Mouse (Mus musculus) heart, adult 2 months (tissue): ENCODE results near the gene Afap1l2. TPM values are rescaled to one million over a fixed set of nuclear protein-coding genes. Genes with fewer than 3 reads are reported as not detected.
A peak's percentile ranks its signal among the peaks of the same experiment; 100 is the strongest.

Source experiments
- DNase-seq, 2 experiments: peaks; one replicate each; pipeline ENCODE4 v3.0.0; 2021
- H3K27ac ChIP-seq: fragments of 200-600 bp; 2 replicates; pipeline ENCODE4 v1.8.1; 2022
- H3K27me3 ChIP-seq: fragments of 200-500 bp; 2 replicates; pipeline ENCODE4 v1.6.1; 2012; ENCODE audit warnings: mild to moderate bottlenecking, low read length, inconsistent platforms, mixed read lengths; ENCODE audit not compliant: control insufficient read depth, insufficient read depth
- H3K36me3 ChIP-seq: fragments of 200-500 bp; 2 replicates; pipeline ENCODE4 v1.6.1; 2012; ENCODE audit warnings: low read length, inconsistent platforms; ENCODE audit not compliant: control insufficient read depth, insufficient read depth
- H3K4me1 ChIP-seq: fragments of 200-500 bp; 2 replicates; pipeline ENCODE4 v1.6.1; 2011; ENCODE audit warnings: low read length; ENCODE audit not compliant: control insufficient read depth, insufficient read depth
- H3K4me3 ChIP-seq: fragments of 200-600 bp; 2 replicates; pipeline ENCODE4 v1.8.1; 2022
- H3K79me2 ChIP-seq: fragments of 200-500 bp; replicated peaks from 2 replicates; pipeline ENCODE4 v1.6.1; 2012; ENCODE audit warnings: mild to moderate bottlenecking, inconsistent platforms, low read length, moderate library complexity, mixed read lengths; ENCODE audit not compliant: control insufficient read depth, insufficient read depth
- H3K9ac ChIP-seq: fragments of 200-500 bp; 2 replicates; pipeline ENCODE4 v1.6.1; 2012; ENCODE audit warnings: low read depth, mild to moderate bottlenecking, control low read depth, inconsistent platforms, low read length, mixed read lengths
- CTCF ChIP-seq: fragments of 200-600 bp; IDR thresholded peaks from 2 replicates; pipeline ENCODE4 v1.8.1; 2022; ENCODE audit warnings: antibody characterized with exemption, mild to moderate bottlenecking, moderate library complexity
- EP300 ChIP-seq: fragments of 200-500 bp; IDR thresholded peaks from 2 replicates; pipeline ENCODE4 v1.6.1; 2011; ENCODE audit warnings: low read depth, low read length, control low read depth; ENCODE audit not compliant: insufficient read depth
- POLR2A ChIP-seq: fragments of 200-500 bp; IDR thresholded peaks from 2 replicates; pipeline ENCODE4 v1.6.1; 2011; ENCODE audit warnings: mild to moderate bottlenecking, low read depth, low read length, control low read depth; ENCODE audit not compliant: insufficient read depth
- WGBS: fragments of 180-500 bp; shearing (Covaris S2); methylation state at CpG from one replicate; pipeline ENCODE4 v1.1.7; 2018; 5-methylcytosine and 5-hydroxymethylcytosine counted together
- intact Hi-C: fragments of 180-260 bp; cut with DNase I; formaldehyde crosslinking; loops from one replicate; pipeline ENCODE4 v1.15.1; 2025
- long read RNA-seq: library from polyadenylated mRNA; stranded (forward); transcript quantifications from one replicate; pipeline ENCODE4 v2.0.0, GENCODE M21; 2021
- polyA plus RNA-seq: library from polyadenylated mRNA; depleted of rRNA; stranded (reverse); fragments of >200 nt; gene quantifications from 2 replicates; pipeline ENCODE4 v1.2.3, GENCODE M21; 2012; rRNA removed
- total RNA-seq, 2 experiments: library from RNA; stranded (reverse); gene quantifications; 2 replicates each; pipeline ENCODE4 v1.2.3; 2021

Afap1l2 gene
- total RNA-seq (1 to 10 TPM; 3.6 TPM), polyA plus RNA-seq (1.8 and 2.9 TPM in 2 replicates)
- long read RNA-seq, partial matches to known transcripts: 2 of 4 reads
- long read RNA-seq, other reads (novel, unspliced or antisense): 0 of 4 reads

DNA sequence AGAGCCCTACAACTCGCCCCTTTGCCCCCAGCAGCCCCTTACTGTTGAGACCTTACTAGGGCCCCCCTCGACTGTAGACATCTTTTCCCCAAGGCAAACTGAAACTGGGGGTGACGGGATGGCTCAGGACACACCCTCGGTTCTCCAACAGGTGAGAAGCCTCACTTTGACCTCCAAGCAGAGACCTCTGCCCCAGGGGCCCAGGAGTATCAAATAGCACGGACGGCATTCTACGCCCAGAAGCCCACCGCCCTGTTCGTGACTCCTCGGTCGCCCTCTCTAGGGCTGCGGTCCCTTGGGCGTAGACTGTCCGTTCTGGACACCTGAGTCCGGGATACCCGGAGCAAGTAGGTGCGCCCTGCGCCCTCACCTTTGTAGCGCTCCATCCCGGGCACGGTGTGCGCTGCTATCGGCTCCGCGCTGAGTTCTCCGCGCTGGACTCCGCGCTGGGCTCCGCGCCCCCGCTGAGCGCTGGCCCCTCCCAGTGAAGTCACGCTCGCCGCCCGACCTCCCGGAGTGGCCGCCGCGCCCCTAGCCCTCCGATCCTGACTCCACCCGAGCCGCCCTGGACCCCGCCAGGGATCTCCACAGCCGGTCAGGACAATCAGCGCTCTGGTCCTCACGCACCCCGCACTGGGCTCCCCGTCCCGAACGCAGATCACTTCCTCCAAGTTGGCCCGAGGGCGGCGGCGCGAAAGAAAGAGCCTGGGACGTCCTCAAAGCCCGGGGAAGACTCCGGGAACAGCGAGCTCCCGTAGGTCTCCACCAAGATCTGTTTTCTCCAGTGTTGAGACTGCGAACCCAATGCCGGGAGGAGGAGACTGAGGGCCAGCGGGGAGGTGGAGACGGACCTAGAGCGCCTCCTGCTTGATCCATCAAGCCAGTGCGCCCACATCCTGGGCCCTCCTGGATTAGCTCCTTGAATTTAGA lies at the start of gene Afap1l2:
Afap1l2 (minus strand) TSS at position 448 of the 930 bp plus-strand sequence.
- no peak for TF ChIP-seq POLR2A
- peak; percentile 85 for TF ChIP-seq CTCF
- TF ChIP-seq EP300: 0 out of 2 replicates have a peak, but pooled peaks have one; percentile 48
- peak within 1 kb of the TSS; percentile 74 for H3K4me3 ChIP-seq
- H3K36me3 ChIP-seq: no peaks in the 10 kb centered on the region
- intact Hi-C loops: loop anchor here (1.0 to 5.0 kb wide), 2 partner anchors 66 to 89 kb away; no protein-coding TSS in a partner anchor
- 2% methylated on average over 68 of the region's 68 CpGs for WGBS
- peak; percentile 74 to 80 for DNase-seq
- peak within 1 kb of the TSS; percentile 77 for H3K27ac ChIP-seq
- peak within 1 kb of the TSS; percentile 76 for H3K9ac ChIP-seq
- H3K79me2 ChIP-seq: no peaks in the 10 kb centered on the region
- peaks cover 3% of the 10 kb centered on the region; the same call in 1 of the 2 replicates for H3K4me1 ChIP-seq
- peaks cover 6% of the 10 kb centered on the region for H3K27me3 ChIP-seq

DNA sequence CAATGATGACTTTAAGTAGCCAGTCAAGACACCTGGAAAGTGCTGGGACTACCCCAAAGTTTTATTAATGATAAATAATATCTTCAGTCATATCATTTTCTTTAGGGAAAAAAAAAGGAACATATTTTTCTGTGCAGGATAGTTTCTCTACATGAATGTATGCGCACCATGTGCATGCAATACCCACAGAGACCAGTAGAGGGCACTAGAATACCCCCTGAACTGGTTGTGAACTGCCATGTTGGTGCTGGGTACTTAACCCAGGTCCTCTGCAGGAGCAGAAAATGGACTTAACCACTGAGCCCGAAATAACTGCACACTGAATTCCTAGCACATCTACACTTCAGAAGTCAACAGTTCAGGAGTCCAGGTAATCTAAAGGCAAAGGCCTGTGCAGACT lies 49.5 kb upstream of the Afap1l2 start:
- H3K36me3 ChIP-seq: no peaks in the 10 kb centered on the region; the same call in none of the 2 replicates
- intact Hi-C loops: no loop called here

GRCm38 (mm10) chr19:57055215-57056120 lies 47.4 kb upstream of the Afap1l2 start:
- H3K27ac ChIP-seq: no peak overlapping the region
- 76% methylated on average over 16 of the region's 16 CpGs for WGBS
- H3K9ac ChIP-seq: no peak overlapping the region
- intact Hi-C loops: no loop called here
- H3K27me3 ChIP-seq: no peaks in the 10 kb centered on the region
- H3K36me3 ChIP-seq: no peaks in the 10 kb centered on the region; the same call in none of the 2 replicates
- H3K4me1 ChIP-seq: no peaks in the 10 kb centered on the region; the same call in 1 of the 2 replicates
- TF ChIP-seq POLR2A: no peak
- no peak for TF ChIP-seq CTCF
- TF ChIP-seq EP300: no peak
- no peak for DNase-seq
- H3K4me3 ChIP-seq: no peak overlapping the region
- H3K79me2 ChIP-seq: no peaks in the 10 kb centered on the region

More for the DNA sequence above, 49.5 kb upstream of the Afap1l2 start:
- H3K4me1 ChIP-seq: no peaks in the 10 kb centered on the region
- no peak overlapping the region for H3K27ac ChIP-seq
- H3K27me3 ChIP-seq: no peaks in the 10 kb centered on the region
- TF ChIP-seq EP300 (no peak), POLR2A (no peak), CTCF (peak; percentile 71)
- no peak overlapping the region for H3K4me3 ChIP-seq
- H3K9ac ChIP-seq: no peak overlapping the region
- H3K79me2 ChIP-seq: no peaks in the 10 kb centered on the region
- DNase-seq: no peak
- WGBS: 99% methylated on average over 2 of the region's 2 CpGs

- Histone ChIP-seq H3K4me3 (no peak overlapping the region), H3K4me1 (no peaks in the 10 kb centered on the region; the same call in 1 of the 2 replicates), H3K27me3 (no peaks in the 10 kb centered on the region), H3K9ac (no peak overlapping the region), H3K79me2 (no peaks in the 10 kb centered on the region), H3K36me3 (no peaks in the 10 kb centered on the region; the same call in none of the 2 replicates), H3K27ac (no peak overlapping the region)
- intact Hi-C loops: no loop called here
- TF ChIP-seq POLR2A (no peak), EP300 (no peak), CTCF (no peak)
- WGBS: 83% methylated on average over 8 of the region's 8 CpGs
- no peak for DNase-seq
Observed at GRCm38 (mm10) chr19:57052959-57053358, 44.9 kb upstream of the Afap1l2 start.

- no peak for DNase-seq
- H3K36me3 ChIP-seq: peaks cover 2% of the 10 kb centered on the region
- no peaks in the 10 kb centered on the region; the same call in 1 of the 2 replicates for H3K4me1 ChIP-seq
- H3K79me2 ChIP-seq: no peaks in the 10 kb centered on the region
- no peak overlapping the region for H3K27ac ChIP-seq
- H3K27me3 ChIP-seq: no peaks in the 10 kb centered on the region
- no peak for TF ChIP-seq POLR2A
- TF ChIP-seq EP300: no peak
- TF ChIP-seq CTCF: no peak
- WGBS: 82% methylated on average over 7 of the region's 7 CpGs
- intact Hi-C loops: no loop called here
- H3K9ac ChIP-seq: no peak overlapping the region
- no peak overlapping the region for H3K4me3 ChIP-seq
Observed at GRCm38 (mm10) chr19:57052016-57052415, 44.0 kb upstream of the Afap1l2 start.
